Mouse (Mus musculus): ENCODE measurements at regions not wholly inside any gene's neighbourhood (a gene's known extent, or its start where the extent isn't known, plus 50 kb on each side); places are given as distances from the start of the nearest gene placed in this dataset.
A peak's percentile ranks its signal among the peaks of the same experiment; 100 is the strongest.

GRCm38 (mm10) chr15:97151793-97152192 is 95.1 kb upstream of the Pced1b start:
- DNase-seq (ENCODE audit: low spot score) (no peak), ATAC-seq (ENCODE audit: low read depth) (no peak)
- no peak overlapping the region for H3K27ac ChIP-seq (replicated peaks; ENCODE audit: low read depth, low read length)
- 79% methylated on average over 12 of the region's 12 CpGs for WGBS
- no peak overlapping the region for H3K4me3 ChIP-seq (ENCODE audit: low read depth, low read length)
- no peaks in the 10 kb centered on the region for H3K9me3 ChIP-seq (ENCODE audit: control insufficient read depth, low read length)
- no peaks in the 10 kb centered on the region for H3K27me3 ChIP-seq (replicated peaks; ENCODE audit: control insufficient read depth, insufficient read depth, low read length)
- no peak overlapping the region for H3K9ac ChIP-seq (ENCODE audit: low read depth, low read length)
- no peaks in the 10 kb centered on the region for H3K36me3 ChIP-seq (ENCODE audit: control insufficient read depth, insufficient read depth, low read length)
- H3K4me2 ChIP-seq (ENCODE audit: low read depth, low read length): no peak overlapping the region
- no peaks in the 10 kb centered on the region for H3K4me1 ChIP-seq (ENCODE audit: control insufficient read depth, insufficient read depth, low read length)

- WGBS: 80% methylated on average over 10 of the region's 10 CpGs
- H3K4me1 ChIP-seq (ENCODE audit: control insufficient read depth, insufficient read depth, low read length): no peaks in the 10 kb centered on the region
- no peaks in the 10 kb centered on the region for H3K9me3 ChIP-seq (ENCODE audit: control insufficient read depth, low read length)
- no peaks in the 10 kb centered on the region for H3K27me3 ChIP-seq (replicated peaks; ENCODE audit: control insufficient read depth, insufficient read depth, low read length)
- H3K27ac ChIP-seq (replicated peaks; ENCODE audit: low read depth, low read length): no peak overlapping the region
- no peak overlapping the region for H3K4me3 ChIP-seq (ENCODE audit: low read depth, low read length)
- no peaks in the 10 kb centered on the region for H3K36me3 ChIP-seq (ENCODE audit: control insufficient read depth, insufficient read depth, low read length)
- H3K9ac ChIP-seq (ENCODE audit: low read depth, low read length): no peak overlapping the region
- H3K4me2 ChIP-seq (ENCODE audit: low read depth, low read length): no peak overlapping the region
- DNase-seq (ENCODE audit: low spot score): no peak
- ATAC-seq (ENCODE audit: low read depth): no peak
Measured at GRCm38 (mm10) chr15:97150983-97151735, 95.4 kb upstream of the Slc38a4 start.

- ATAC-seq (ENCODE audit: low read depth) (no peak), DNase-seq (ENCODE audit: low spot score) (no peak)
- no peaks in the 10 kb centered on the region for H3K36me3 ChIP-seq (ENCODE audit: control insufficient read depth, insufficient read depth, low read length)
- 73% methylated on average over 2 of the region's 2 CpGs for WGBS
- no peak overlapping the region for H3K27ac ChIP-seq (replicated peaks; ENCODE audit: low read depth, low read length)
- H3K4me3 ChIP-seq (ENCODE audit: low read depth, low read length): no peak overlapping the region
- H3K4me1 ChIP-seq (ENCODE audit: control insufficient read depth, insufficient read depth, low read length): no peaks in the 10 kb centered on the region
- H3K9me3 ChIP-seq (ENCODE audit: control insufficient read depth, low read length): peaks cover 8% of the 10 kb centered on the region; the same call in 1 of the 2 replicates
- H3K4me2 ChIP-seq (ENCODE audit: low read depth, low read length): no peak overlapping the region
- no peaks in the 10 kb centered on the region for H3K27me3 ChIP-seq (replicated peaks; ENCODE audit: control insufficient read depth, insufficient read depth, low read length)
- no peak overlapping the region for H3K9ac ChIP-seq (ENCODE audit: low read depth, low read length)
Measured at GRCm38 (mm10) chr15:97141958-97142357, 86.2 kb upstream of the Slc38a4 start.

- WGBS: 78% methylated on average over 3 of the region's 3 CpGs
- H3K27ac ChIP-seq (replicated peaks; ENCODE audit: low read depth, low read length): no peak overlapping the region
- no peak for ATAC-seq (ENCODE audit: low read depth)
- H3K9me3 ChIP-seq (ENCODE audit: control insufficient read depth, low read length): peaks cover 8% of the 10 kb centered on the region; the same call in 1 of the 2 replicates
- no peaks in the 10 kb centered on the region for H3K4me1 ChIP-seq (ENCODE audit: control insufficient read depth, insufficient read depth, low read length)
- H3K9ac ChIP-seq (ENCODE audit: low read depth, low read length): no peak overlapping the region
- no peaks in the 10 kb centered on the region for H3K36me3 ChIP-seq (ENCODE audit: control insufficient read depth, insufficient read depth, low read length)
- H3K4me2 ChIP-seq (ENCODE audit: low read depth, low read length): no peak overlapping the region
- H3K4me3 ChIP-seq (ENCODE audit: low read depth, low read length): no peak overlapping the region
- no peak for DNase-seq (ENCODE audit: low spot score)
- no peaks in the 10 kb centered on the region for H3K27me3 ChIP-seq (replicated peaks; ENCODE audit: control insufficient read depth, insufficient read depth, low read length)
Measured at GRCm38 (mm10) chr15:97138265-97138664, 82.5 kb upstream of the Slc38a4 start.

- Histone ChIP-seq H3K27ac (replicated peaks; ENCODE audit: low read depth, low read length) (no peak overlapping the region), H3K9me3 (ENCODE audit: control insufficient read depth, low read length) (peaks cover 8% of the 10 kb centered on the region; the same call in 1 of the 2 replicates), H3K36me3 (ENCODE audit: control insufficient read depth, insufficient read depth, low read length) (no peaks in the 10 kb centered on the region), H3K27me3 (replicated peaks; ENCODE audit: control insufficient read depth, insufficient read depth, low read length) (no peaks in the 10 kb centered on the region), H3K4me2 (ENCODE audit: low read depth, low read length) (no peak overlapping the region), H3K4me3 (ENCODE audit: low read depth, low read length) (no peak overlapping the region), H3K4me1 (ENCODE audit: control insufficient read depth, insufficient read depth, low read length) (no peaks in the 10 kb centered on the region), H3K9ac (ENCODE audit: low read depth, low read length) (no peak overlapping the region)
- no peak for ATAC-seq (ENCODE audit: low read depth)
- 11% methylated on average over 11 of the region's 11 CpGs for WGBS
- peak; percentile 93 for DNase-seq (ENCODE audit: low spot score)
Measured at GRCm38 (mm10) chr15:97135291-97135690, 79.5 kb upstream of the Slc38a4 start.

GRCm38 (mm10) chr15:97127771-97128170 is 72.0 kb upstream of the Slc38a4 start:
- ATAC-seq (ENCODE audit: low read depth) (no peak), DNase-seq (ENCODE audit: low spot score) (no peak)
- 87% methylated on average over 8 of the region's 8 CpGs for WGBS
- H3K9me3 ChIP-seq (ENCODE audit: control insufficient read depth, low read length): no peaks in the 10 kb centered on the region
- H3K9ac ChIP-seq (ENCODE audit: low read depth, low read length): no peak overlapping the region
- H3K27me3 ChIP-seq (replicated peaks; ENCODE audit: control insufficient read depth, insufficient read depth, low read length): no peaks in the 10 kb centered on the region
- H3K36me3 ChIP-seq (ENCODE audit: control insufficient read depth, insufficient read depth, low read length): no peaks in the 10 kb centered on the region
- H3K27ac ChIP-seq (replicated peaks; ENCODE audit: low read depth, low read length): no peak overlapping the region
- H3K4me1 ChIP-seq (ENCODE audit: control insufficient read depth, insufficient read depth, low read length): no peaks in the 10 kb centered on the region
- no peak overlapping the region for H3K4me3 ChIP-seq (ENCODE audit: low read depth, low read length)
- H3K4me2 ChIP-seq (ENCODE audit: low read depth, low read length): no peak overlapping the region

GRCm38 (mm10) chr15:97125836-97126822 is 70.4 kb upstream of the Slc38a4 start:
- no peak overlapping the region for H3K4me2 ChIP-seq (ENCODE audit: low read depth, low read length)
- 79% methylated on average over 15 of the region's 15 CpGs for WGBS
- no peak overlapping the region for H3K9ac ChIP-seq (ENCODE audit: low read depth, low read length)
- DNase-seq (ENCODE audit: low spot score): no peak
- no peak overlapping the region for H3K27ac ChIP-seq (replicated peaks; ENCODE audit: low read depth, low read length)
- no peaks in the 10 kb centered on the region for H3K4me1 ChIP-seq (ENCODE audit: control insufficient read depth, insufficient read depth, low read length)
- H3K36me3 ChIP-seq (ENCODE audit: control insufficient read depth, insufficient read depth, low read length): no peaks in the 10 kb centered on the region
- no peak overlapping the region for H3K4me3 ChIP-seq (ENCODE audit: low read depth, low read length)
- no peaks in the 10 kb centered on the region for H3K27me3 ChIP-seq (replicated peaks; ENCODE audit: control insufficient read depth, insufficient read depth, low read length)
- H3K9me3 ChIP-seq (ENCODE audit: control insufficient read depth, low read length): no peaks in the 10 kb centered on the region
- no peak for ATAC-seq (ENCODE audit: low read depth)

GRCm38 (mm10) chr15:97122263-97122662 is 66.5 kb upstream of the Slc38a4 start:
- Histone ChIP-seq H3K4me2 (ENCODE audit: low read depth, low read length) (no peak overlapping the region), H3K27ac (replicated peaks; ENCODE audit: low read depth, low read length) (no peak overlapping the region), H3K36me3 (ENCODE audit: control insufficient read depth, insufficient read depth, low read length) (no peaks in the 10 kb centered on the region), H3K9ac (ENCODE audit: low read depth, low read length) (no peak overlapping the region), H3K4me1 (ENCODE audit: control insufficient read depth, insufficient read depth, low read length) (no peaks in the 10 kb centered on the region), H3K9me3 (ENCODE audit: control insufficient read depth, low read length) (no peaks in the 10 kb centered on the region), H3K4me3 (ENCODE audit: low read depth, low read length) (no peak overlapping the region), H3K27me3 (replicated peaks; ENCODE audit: control insufficient read depth, insufficient read depth, low read length) (no peaks in the 10 kb centered on the region)
- no peak for DNase-seq (ENCODE audit: low spot score)
- 75% methylated on average over 6 of the region's 6 CpGs for WGBS
- no peak for ATAC-seq (ENCODE audit: low read depth)

All from embryonic facial prominence, embryonic 14.5 days (tissue).